ENCODE assay signal across 20 mouse cellular contexts in the genomic region with DNA sequence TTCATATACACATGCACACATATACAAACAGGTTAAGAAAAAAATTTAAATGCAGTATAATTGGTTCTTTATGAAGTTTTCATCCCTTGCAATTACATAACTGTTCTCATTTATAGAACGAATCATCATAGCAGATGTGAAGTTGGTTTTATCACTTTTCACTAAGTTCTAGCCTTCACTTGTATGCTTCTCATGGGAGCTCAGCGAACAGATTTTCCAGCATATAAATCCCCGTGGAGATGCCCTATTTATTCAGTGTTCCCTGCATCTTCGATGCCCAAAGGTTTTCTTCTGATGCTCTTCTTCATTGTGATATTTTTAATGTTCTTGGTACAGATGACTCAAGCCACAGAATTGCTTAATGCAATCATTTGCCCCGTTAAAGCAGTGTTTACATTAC.
"Had no signal": no experiment of that assay in that cellular context is flagged by ENCODE, and none has a peak within 500 bp of the region (broad histone marks: within the 10 kb centered on the region; RNA-seq: fewer than 3 reads in every experiment).

No protein-coding gene starts in this region.

- H3K4me1 ChIP-seq: intestine, embryonic 15.5 days; kidney, embryonic 15.5 days; liver, embryonic 13.5 days; neural tube, embryonic 12.5 days; neural tube, embryonic 15.5 days had no signal

- H3K9ac ChIP-seq: intestine, embryonic 15.5 days; kidney, embryonic 15.5 days; liver, embryonic 13.5 days; neural tube, embryonic 12.5 days; neural tube, embryonic 15.5 days had no signal

- H3K9me3 ChIP-seq: intestine, embryonic 15.5 days; kidney, embryonic 15.5 days; liver, embryonic 13.5 days; neural tube, embryonic 12.5 days; neural tube, embryonic 15.5 days had no signal

- DNase-seq: kidney, adult 11 months; kidney, adult 8-10 months; kidney, postnatal 14 days; kidney, postnatal 4 days; layer of hippocampus, postnatal 36 days; liver, embryonic 13.5 days; lung, adult 2 months; lung, postnatal 14 days; lung, postnatal 4 days; midbrain, embryonic 14.5 days; right cerebral cortex, adult 18-20 months; right cerebral cortex, postnatal 14 days; right cerebral cortex, postnatal 4 days; thymus, postnatal 25 days had no signal

- H3K4me3 ChIP-seq: intestine, embryonic 15.5 days; kidney, embryonic 15.5 days; liver, embryonic 13.5 days; neural tube, embryonic 12.5 days; neural tube, embryonic 15.5 days had no signal

- H3K27ac ChIP-seq: intestine, embryonic 15.5 days; kidney, embryonic 15.5 days; liver, embryonic 13.5 days; neural tube, embryonic 12.5 days; neural tube, embryonic 15.5 days; stomach, postnatal 0 days had no signal

- H3K27me3 ChIP-seq: intestine, embryonic 15.5 days; kidney, embryonic 15.5 days; liver, embryonic 13.5 days; neural tube, embryonic 12.5 days; neural tube, embryonic 15.5 days had no signal

- H3K4me2 ChIP-seq: intestine, embryonic 15.5 days; kidney, embryonic 15.5 days; liver, embryonic 13.5 days; midbrain, embryonic 11.5 days; neural tube, embryonic 12.5 days; neural tube, embryonic 15.5 days had no signal

- ATAC-seq: intestine, embryonic 15.5 days had no signal

- H3K36me3 ChIP-seq: intestine, embryonic 15.5 days; kidney, embryonic 15.5 days; liver, embryonic 13.5 days; neural tube, embryonic 12.5 days; neural tube, embryonic 15.5 days had no signal
